Mouse (Mus musculus) urinary bladder, adult 2 months (tissue): Measurements from ENCODE around the gene Prss33. TPM values are rescaled to one million over a fixed set of nuclear protein-coding genes. Genes with fewer than 3 reads are reported as not detected.
"Not testable (repeated sequence)": the region's sequence is repeated elsewhere in the genome, so short reads cannot be mapped to it uniquely, and the experiment has no call there.

Source experiments
- DNase-seq: peaks from one replicate; pipeline ENCODE4 v3.0.0; 2022; ENCODE audit warnings: low spot score
- polyA plus RNA-seq: library from polyadenylated mRNA; depleted of rRNA; stranded (reverse); fragments of >200 nt; gene quantifications from 2 replicates; pipeline ENCODE4 v1.2.3, GENCODE M21; 2012; rRNA removed

Prss33 gene
- not detected in 2 replicates for polyA plus RNA-seq

- no peak for DNase-seq
Observed at GRCm38 (mm10) chr17:23836006-23836575, at the start of gene Prss33. Gene Prss33 (minus strand): TSS chr17:23836056.

- not testable (repeated sequence) for DNase-seq
Observed at GRCm38 (mm10) chr17:23880576-23880975, 44.7 kb upstream of the Prss33 start, which contains the start of the genes Dcpp1 and Dcpp2. Gene Dcpp1 (plus strand): TSS chr17:23880876. Gene Dcpp2 (plus strand): TSS chr17:23880880.

GRCm38 (mm10) chr17:23877166-23877565 is 41.3 kb upstream of the Prss33 start:
- DNase-seq: no peak

GRCm38 (mm10) chr17:23876741-23877140 is 40.9 kb upstream of the Prss33 start:
- no peak for DNase-seq

GRCm38 (mm10) chr17:23873884-23874856 is 38.3 kb upstream of the Prss33 start:
- DNase-seq: no peak

GRCm38 (mm10) chr17:23868513-23868912 is 32.7 kb upstream of the Prss33 start:
- no peak for DNase-seq

GRCm38 (mm10) chr17:23867756-23868155 is 31.9 kb upstream of the Prss33 start, which contains the start of gene Prss21:
Gene Prss21 (plus strand): TSS chr17:23868056.
- DNase-seq: no peak

- no peak for DNase-seq
Observed at GRCm38 (mm10) chr17:23862926-23863325, 27.1 kb upstream of the Prss33 start.

- no peak for DNase-seq
Observed at GRCm38 (mm10) chr17:23857913-23858312, 22.1 kb upstream of the Prss33 start.

GRCm38 (mm10) chr17:23857193-23857592 is 21.3 kb upstream of the Prss33 start:
- no peak for DNase-seq

- no peak for DNase-seq
Observed at GRCm38 (mm10) chr17:23854229-23854765, 18.4 kb upstream of the Prss33 start.

GRCm38 (mm10) chr17:23853292-23853691 is 17.4 kb upstream of the Prss33 start:
- no peak for DNase-seq

- no peak for DNase-seq
Observed at GRCm38 (mm10) chr17:23850853-23851749, 15.2 kb upstream of the Prss33 start.

GRCm38 (mm10) chr17:23850028-23850427 is 14.2 kb upstream of the Prss33 start:
- DNase-seq: no peak

- no peak for DNase-seq
Observed at GRCm38 (mm10) chr17:23843812-23844273, 8.0 kb upstream of the Prss33 start, which contains the start of the genes Prss32 and Prss41. Gene Prss32 (plus strand): TSS chr17:23843855. Gene Prss41 (minus strand): TSS chr17:23844172.

GRCm38 (mm10) chr17:23843141-23843811 is 7.4 kb upstream of the Prss33 start:
- no peak for DNase-seq

GRCm38 (mm10) chr17:23841145-23841544 is 5.3 kb upstream of the Prss33 start:
- no peak for DNase-seq

GRCm38 (mm10) chr17:23831201-23831600 is 4.7 kb downstream of the Prss33 start:
- DNase-seq: no peak

GRCm38 (mm10) chr17:23829064-23829619 is 6.7 kb downstream of the Prss33 start, which contains the start of gene Elob:
Gene Elob (minus strand): TSS chr17:23829136.
- peak; percentile 71 for DNase-seq
